ENCODE assay signal across 11 mouse cellular contexts in genomic region chr17:5623181-5623580, GRCm38 (mm10).
DNase-seq lines count a peak whose midpoint lies in the region; ATAC-seq and TF ChIP-seq lines count a peak whose summit lies in the region.
"Had no signal": no experiment of that assay in that cellular context is flagged by ENCODE, and none has a peak within 500 bp of the region (broad histone marks: within the 10 kb centered on the region; RNA-seq: fewer than 3 reads in every experiment).

No protein-coding gene starts in this region.

- no peak overlapping the region for H3K4me2 ChIP-seq in intestine, postnatal 0 days (replicated peaks; ENCODE audit: low read depth)
- H3K4me2 ChIP-seq in intestine, embryonic 15.5 days (replicated peaks) = no peak overlapping the region
- H3K4me2 ChIP-seq in forebrain, embryonic 16.5 days (ENCODE audit: low read length) = no peak overlapping the region
- H3K4me2 ChIP-seq: limb, embryonic 15.5 days; midbrain, embryonic 11.5 days had no signal

- H3K27ac ChIP-seq in intestine, postnatal 0 days (ENCODE audit: low read depth, low read length) = no peak overlapping the region
- no peak overlapping the region for H3K27ac ChIP-seq in intestine, embryonic 15.5 days
- H3K27ac ChIP-seq in forebrain, embryonic 16.5 days (ENCODE audit: low read length) = no peak overlapping the region
- H3K27ac ChIP-seq: limb, embryonic 15.5 days had no signal

- ATAC-seq in intestine, postnatal 0 days = peak; percentile 4; the same call in 1 of the 2 replicates
- no peak for ATAC-seq in intestine, embryonic 15.5 days
- ATAC-seq in forebrain, embryonic 16.5 days = no peak

- no peaks in the 10 kb centered on the region for H3K27me3 ChIP-seq in intestine, postnatal 0 days (replicated peaks; ENCODE audit: control insufficient read depth, insufficient read depth, low read length)
- H3K27me3 ChIP-seq in intestine, embryonic 15.5 days (replicated peaks) = no peaks in the 10 kb centered on the region
- H3K27me3 ChIP-seq in forebrain, embryonic 16.5 days (replicated peaks; ENCODE audit: control insufficient read depth, insufficient read depth, low read length) = no peaks in the 10 kb centered on the region
- H3K27me3 ChIP-seq: limb, embryonic 15.5 days had no signal

- no peak overlapping the region for H3K4me3 ChIP-seq in intestine, postnatal 0 days (ENCODE audit: low read depth, low read length)
- no peak overlapping the region for H3K4me3 ChIP-seq in intestine, embryonic 15.5 days (replicated peaks)
- H3K4me3 ChIP-seq in forebrain, embryonic 16.5 days (replicated peaks; ENCODE audit: low read length) = no peak overlapping the region
- H3K4me3 ChIP-seq: limb, embryonic 15.5 days had no signal

- DNase-seq in brain, adult 2 months (ENCODE audit: low read depth, low spot score) = peak; percentile 53
- DNase-seq in heart, adult 9 months (ENCODE audit: low spot score in 2 of 2) = peak; percentile 24 to 55
- DNase-seq in lung, postnatal 36 days = peak; percentile 65
- no peak for DNase-seq in thymus, postnatal 25 days
- DNase-seq: kidney, postnatal 14 days; thymus, adult 2 months had no signal

- H3K36me3 ChIP-seq in intestine, postnatal 0 days (ENCODE audit: control insufficient read depth, insufficient read depth) = no peaks in the 10 kb centered on the region
- H3K36me3 ChIP-seq in intestine, embryonic 15.5 days = no peaks in the 10 kb centered on the region
- no peaks in the 10 kb centered on the region for H3K36me3 ChIP-seq in forebrain, embryonic 16.5 days (ENCODE audit: control insufficient read depth, insufficient read depth)
- H3K36me3 ChIP-seq: limb, embryonic 15.5 days had no signal

- TF ChIP-seq CTCF in intestine, postnatal 0 days (IDR thresholded peaks at IDR 0.05; ENCODE audit: low read depth) = no peak

- H3K4me1 ChIP-seq in intestine, postnatal 0 days (replicated peaks; ENCODE audit: control insufficient read depth, insufficient read depth, low read length) = no peaks in the 10 kb centered on the region
- H3K4me1 ChIP-seq in intestine, embryonic 15.5 days (replicated peaks) = no peaks in the 10 kb centered on the region
- no peaks in the 10 kb centered on the region for H3K4me1 ChIP-seq in forebrain, embryonic 16.5 days (replicated peaks; ENCODE audit: control insufficient read depth, insufficient read depth, low read length)
- H3K4me1 ChIP-seq: limb, embryonic 15.5 days had no signal

- H3K9ac ChIP-seq in intestine, postnatal 0 days (ENCODE audit: low read depth, low read length) = no peak overlapping the region
- H3K9ac ChIP-seq in intestine, embryonic 15.5 days = no peak overlapping the region
- H3K9ac ChIP-seq in forebrain, embryonic 16.5 days (replicated peaks; ENCODE audit: low read depth, low read length) = no peak overlapping the region
- H3K9ac ChIP-seq: limb, embryonic 15.5 days had no signal

- H3K9me3 ChIP-seq in intestine, postnatal 0 days (ENCODE audit: control insufficient read depth) = no peaks in the 10 kb centered on the region
- H3K9me3 ChIP-seq in intestine, embryonic 15.5 days = no peaks in the 10 kb centered on the region
- H3K9me3 ChIP-seq in forebrain, embryonic 16.5 days (ENCODE audit: control insufficient read depth, low read length) = no peaks in the 10 kb centered on the region
- H3K9me3 ChIP-seq: limb, embryonic 15.5 days had no signal
